Mouse (Mus musculus) midbrain, embryonic 13.5 days (tissue): ENCODE data around the gene Stx8. TPM values are rescaled to one million over a fixed set of nuclear protein-coding genes. Genes with fewer than 3 reads are reported as not detected.

Experiments used
- ATAC-seq: fragments of 200-750 bp; cut with Nextera tagmentation; 2 replicates; pipeline ENCODE4 v1.8.0; 2017; ENCODE audit warnings: mild to moderate bottlenecking, moderate TSS enrichment, moderate library complexity
- H3K27ac ChIP-seq: fragments of 300-500 bp; sonication (generic); 2 replicates; pipeline ENCODE4 v1.5.1; 2015; ENCODE audit warnings: inconsistent platforms, mild to moderate bottlenecking, moderate library complexity
- H3K27me3 ChIP-seq: fragments of 300-500 bp; sonication (generic); 2 replicates; pipeline ENCODE4 v1.6.1; 2015; ENCODE audit warnings: mild to moderate bottlenecking, inconsistent platforms
- H3K36me3 ChIP-seq: fragments of 300-500 bp; sonication (generic); 2 replicates; pipeline ENCODE4 v1.6.1; 2015; ENCODE audit warnings: mild to moderate bottlenecking, inconsistent platforms
- H3K4me1 ChIP-seq: fragments of 300-500 bp; sonication (generic); replicated peaks from 2 replicates; pipeline ENCODE4 v1.6.1; 2015; ENCODE audit warnings: inconsistent platforms
- H3K4me2 ChIP-seq: fragments of 300-500 bp; sonication (generic); replicated peaks from 2 replicates; pipeline ENCODE4 v1.6.1; 2015; ENCODE audit warnings: moderate library complexity, mild to moderate bottlenecking, inconsistent platforms
- H3K4me3 ChIP-seq: fragments of 300-500 bp; sonication (generic); replicated peaks from 2 replicates; pipeline ENCODE4 v1.5.1; 2015; ENCODE audit warnings: mild to moderate bottlenecking, inconsistent platforms
- H3K9ac ChIP-seq: fragments of 300-500 bp; sonication (generic); replicated peaks from 2 replicates; pipeline ENCODE4 v1.6.1; 2015; ENCODE audit warnings: mild to moderate bottlenecking, inconsistent platforms
- H3K9me3 ChIP-seq: fragments of 300-500 bp; sonication (generic); 2 replicates; pipeline ENCODE4 v1.6.1; 2016; ENCODE audit warnings: mild to moderate bottlenecking, inconsistent platforms
- WGBS: fragments of 180-500 bp; shearing (Covaris S2); methylation state at CpG from one replicate; pipeline ENCODE4 v1.1.7; 2015; 5-methylcytosine and 5-hydroxymethylcytosine counted together
- polyA plus RNA-seq: library from polyadenylated mRNA; unstranded; fragments of >200 nt; fragmentation: Nextera tagmentation; extraction: Ambion mirVana; gene quantifications from 2 replicates; pipeline ENCODE4 v1.2.1, GENCODE M21; 2015

The Stx8 gene
- polyA plus RNA-seq, 1 experiment from 2014 or later = 67.4 TPM

GRCm38 (mm10) chr11:68075331-68075730, 109.3 kb downstream of the Stx8 start:
- WGBS = 70% methylated on average over 2 of the region's 2 CpGs
- no peak overlapping the region for H3K9ac ChIP-seq
- no peak overlapping the region for H3K4me3 ChIP-seq
- ATAC-seq = no peak
- H3K9me3 ChIP-seq = no peaks in the 10 kb centered on the region
- no peak overlapping the region for H3K27ac ChIP-seq
- no peak overlapping the region for H3K4me2 ChIP-seq
- peaks cover 9% of the 10 kb centered on the region; the same call in 1 of the 2 replicates for H3K4me1 ChIP-seq
- H3K36me3 ChIP-seq = no peaks in the 10 kb centered on the region
- H3K27me3 ChIP-seq = no peaks in the 10 kb centered on the region

DNA sequence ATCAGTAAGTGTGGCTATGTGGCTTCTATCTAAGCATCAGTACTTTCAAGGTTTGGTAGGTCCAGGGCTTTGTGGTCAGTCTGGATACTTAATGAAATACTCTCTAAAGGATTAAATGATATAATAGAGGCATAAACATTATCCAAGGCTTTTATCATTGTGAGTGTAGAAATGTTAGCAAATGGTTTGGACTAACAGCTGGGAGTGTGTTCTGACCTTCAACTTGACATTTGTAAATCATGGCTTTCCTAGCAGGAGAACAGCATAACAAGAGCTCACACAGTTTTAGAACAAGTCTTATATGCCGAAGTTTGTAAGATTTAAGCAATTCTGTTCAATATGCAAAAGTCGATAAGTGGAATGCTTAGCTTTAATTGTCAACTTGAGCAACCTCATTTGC, 113.8 kb downstream of the Stx8 start:
- H3K27ac ChIP-seq = no peak overlapping the region
- H3K36me3 ChIP-seq = no peaks in the 10 kb centered on the region; the same call in 1 of the 2 replicates
- no peak for ATAC-seq
- no peak overlapping the region for H3K9ac ChIP-seq
- no peak overlapping the region for H3K4me2 ChIP-seq
- no peaks in the 10 kb centered on the region for H3K4me1 ChIP-seq
- 95% methylated on average over 2 of the region's 2 CpGs for WGBS
- no peak overlapping the region for H3K4me3 ChIP-seq
- H3K9me3 ChIP-seq = 0 out of 2 replicates have a peak, but pooled peaks cover 3% of the 10 kb centered on the region
- no peaks in the 10 kb centered on the region for H3K27me3 ChIP-seq

GRCm38 (mm10) chr11:68080999-68081398, 115.0 kb downstream of the Stx8 start:
- no peaks in the 10 kb centered on the region; the same call in 1 of the 2 replicates for H3K36me3 ChIP-seq
- WGBS = 96% methylated on average over 2 of the region's 2 CpGs
- no peaks in the 10 kb centered on the region for H3K4me1 ChIP-seq
- ATAC-seq = no peak
- H3K9me3 ChIP-seq = 0 out of 2 replicates have a peak, but pooled peaks cover 3% of the 10 kb centered on the region
- no peak overlapping the region for H3K27ac ChIP-seq
- no peak overlapping the region for H3K4me2 ChIP-seq
- H3K9ac ChIP-seq = no peak overlapping the region
- H3K4me3 ChIP-seq = no peak overlapping the region
- H3K27me3 ChIP-seq = no peaks in the 10 kb centered on the region

- no peaks in the 10 kb centered on the region for H3K4me1 ChIP-seq
- WGBS = 92% methylated on average over 12 of the region's 12 CpGs
- H3K4me3 ChIP-seq = no peak overlapping the region
- H3K27me3 ChIP-seq = no peaks in the 10 kb centered on the region
- no peak overlapping the region for H3K27ac ChIP-seq
- H3K4me2 ChIP-seq = no peak overlapping the region
- H3K9ac ChIP-seq = no peak overlapping the region
- no peak for ATAC-seq
- H3K9me3 ChIP-seq = 0 out of 2 replicates have a peak, but pooled peaks cover 3% of the 10 kb centered on the region
- no peaks in the 10 kb centered on the region; the same call in 1 of the 2 replicates for H3K36me3 ChIP-seq
These were observed 116.8 kb downstream of the Stx8 start for GRCm38 (mm10) chr11:68082756-68083155.

DNA sequence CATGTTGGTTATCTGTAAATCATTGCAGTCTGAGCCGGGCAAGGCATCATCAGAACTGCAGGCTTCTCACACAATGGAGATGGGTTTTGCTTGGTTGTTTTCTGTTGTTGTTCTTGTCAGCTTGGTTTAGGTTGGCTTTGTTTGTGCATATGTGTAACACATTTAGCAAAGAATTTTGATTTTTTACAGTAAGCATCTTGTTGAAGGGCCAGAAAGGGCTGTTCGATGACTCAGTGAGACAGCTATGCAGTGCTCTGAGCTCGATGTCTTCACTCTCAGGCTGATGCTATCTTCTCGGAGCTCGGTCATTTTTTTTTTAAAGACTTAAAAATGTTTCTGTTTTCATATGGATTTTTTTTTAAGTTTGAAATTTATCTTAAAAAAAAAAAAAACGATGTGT, 117.6 kb downstream of the Stx8 start:
- no peaks in the 10 kb centered on the region; the same call in 1 of the 2 replicates for H3K36me3 ChIP-seq
- WGBS = 91% methylated on average over 6 of the region's 6 CpGs
- no peak overlapping the region for H3K4me2 ChIP-seq
- H3K4me3 ChIP-seq = no peak overlapping the region
- H3K27me3 ChIP-seq = no peaks in the 10 kb centered on the region
- 0 out of 2 replicates have a peak, but pooled peaks cover 3% of the 10 kb centered on the region for H3K9me3 ChIP-seq
- no peak for ATAC-seq
- H3K9ac ChIP-seq = no peak overlapping the region
- no peaks in the 10 kb centered on the region for H3K4me1 ChIP-seq
- H3K27ac ChIP-seq = no peak overlapping the region

- no peak overlapping the region for H3K4me2 ChIP-seq
- 92% methylated on average over 9 of the region's 9 CpGs for WGBS
- no peaks in the 10 kb centered on the region for H3K27me3 ChIP-seq
- H3K9me3 ChIP-seq = 0 out of 2 replicates have a peak, but pooled peaks cover 3% of the 10 kb centered on the region
- H3K4me3 ChIP-seq = no peak overlapping the region
- H3K27ac ChIP-seq = no peak overlapping the region
- no peak overlapping the region for H3K9ac ChIP-seq
- 0 out of 2 replicates have a peak, but pooled peaks cover 10% of the 10 kb centered on the region for H3K4me1 ChIP-seq
- no peaks in the 10 kb centered on the region for H3K36me3 ChIP-seq
- no peak for ATAC-seq
These were observed 120.2 kb downstream of the Stx8 start for GRCm38 (mm10) chr11:68086221-68086620.

DNA sequence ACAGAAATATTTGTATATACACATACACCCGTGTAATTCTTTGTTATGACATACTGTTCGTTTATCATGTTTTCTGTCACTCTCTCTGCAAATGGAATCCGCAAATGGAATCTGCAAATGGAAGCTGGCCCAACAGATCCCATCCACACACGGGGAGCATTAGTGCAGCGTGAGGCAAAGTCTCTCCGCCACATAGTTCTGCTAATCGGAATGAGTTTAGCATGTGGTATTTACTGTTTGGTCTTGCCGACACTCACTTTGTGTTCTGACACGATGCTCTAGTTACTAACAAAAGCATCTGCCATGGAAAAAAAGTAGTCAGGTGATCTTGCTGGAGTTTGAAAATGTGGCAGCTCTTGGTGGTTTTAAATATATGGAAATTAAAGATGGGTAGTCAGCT, 123.4 kb downstream of the Stx8 start:
- no peak overlapping the region for H3K4me2 ChIP-seq
- WGBS = 81% methylated on average over 9 of the region's 9 CpGs
- 0 out of 2 replicates have a peak, but pooled peaks cover 10% of the 10 kb centered on the region for H3K4me1 ChIP-seq
- H3K9me3 ChIP-seq = no peaks in the 10 kb centered on the region
- no peak overlapping the region for H3K9ac ChIP-seq
- H3K27ac ChIP-seq = no peak overlapping the region
- H3K36me3 ChIP-seq = no peaks in the 10 kb centered on the region
- ATAC-seq = no peak
- no peaks in the 10 kb centered on the region for H3K27me3 ChIP-seq
- H3K4me3 ChIP-seq = no peak overlapping the region

DNA sequence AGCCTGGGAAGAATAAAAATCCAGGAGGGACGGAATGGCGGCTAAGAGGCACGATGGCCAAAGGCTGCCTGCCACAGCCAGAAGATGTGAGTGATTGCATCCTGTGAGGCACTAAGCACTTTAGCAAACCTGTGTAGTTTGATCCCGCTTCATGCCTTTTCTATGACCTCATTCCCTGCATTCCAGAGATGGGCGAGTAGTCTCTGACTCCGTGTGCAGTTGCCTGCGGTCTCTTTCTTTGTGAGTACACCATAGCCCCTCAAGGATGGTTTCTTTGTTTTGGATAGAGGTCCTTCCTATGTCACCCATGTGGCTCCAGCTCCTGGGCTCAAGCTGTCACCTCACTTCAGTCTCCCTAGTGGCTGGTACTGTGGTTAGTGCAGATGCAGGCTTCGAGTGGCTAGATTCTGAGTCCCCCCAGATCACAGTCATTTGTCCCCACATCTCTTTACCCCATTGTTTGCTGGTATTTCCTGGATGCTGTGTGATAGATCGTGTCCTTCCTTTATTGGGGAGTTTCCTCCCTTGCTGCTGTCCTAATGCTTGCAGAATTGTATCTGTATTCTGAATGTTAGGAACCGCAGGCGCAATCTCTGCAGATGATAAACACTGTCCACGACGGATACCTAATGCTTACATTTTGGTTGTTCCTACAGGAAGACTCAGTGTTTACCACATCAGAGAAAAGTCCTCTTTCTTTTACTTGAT, 124.0 kb downstream of the Stx8 start:
- ATAC-seq = no peak
- 61% methylated on average over 13 of the region's 13 CpGs for WGBS

GRCm38 (mm10) chr11:68091975-68092759, 126.2 kb downstream of the Stx8 start:
- no peak overlapping the region for H3K4me2 ChIP-seq
- H3K4me1 ChIP-seq = 0 out of 2 replicates have a peak, but pooled peaks cover 10% of the 10 kb centered on the region
- no peak overlapping the region for H3K4me3 ChIP-seq
- H3K9ac ChIP-seq = no peak overlapping the region
- H3K27ac ChIP-seq = no peak overlapping the region
- no peaks in the 10 kb centered on the region for H3K27me3 ChIP-seq
- H3K36me3 ChIP-seq = no peaks in the 10 kb centered on the region
- 73% methylated on average over 3 of the region's 3 CpGs for WGBS
- ATAC-seq = no peak
- no peaks in the 10 kb centered on the region for H3K9me3 ChIP-seq

More for the DNA sequence above, 124.0 kb downstream of the Stx8 start:
- Histone ChIP-seq H3K36me3 (no peaks in the 10 kb centered on the region), H3K27me3 (no peaks in the 10 kb centered on the region), H3K27ac (no peak overlapping the region), H3K4me1 (0 out of 2 replicates have a peak, but pooled peaks cover 10% of the 10 kb centered on the region), H3K9ac (no peak overlapping the region), H3K4me2 (no peak overlapping the region), H3K9me3 (no peaks in the 10 kb centered on the region), H3K4me3 (no peak overlapping the region)

GRCm38 (mm10) chr11:68101598-68101997, 135.6 kb downstream of the Stx8 start:
- ATAC-seq = no peak
- Histone ChIP-seq H3K36me3 (no peaks in the 10 kb centered on the region), H3K27ac (no peak overlapping the region), H3K9ac (no peak overlapping the region), H3K4me1 (no peaks in the 10 kb centered on the region), H3K4me3 (no peak overlapping the region), H3K9me3 (no peaks in the 10 kb centered on the region), H3K27me3 (no peaks in the 10 kb centered on the region), H3K4me2 (no peak overlapping the region)
- 91% methylated on average over 1 of the region's 1 CpGs for WGBS

DNA sequence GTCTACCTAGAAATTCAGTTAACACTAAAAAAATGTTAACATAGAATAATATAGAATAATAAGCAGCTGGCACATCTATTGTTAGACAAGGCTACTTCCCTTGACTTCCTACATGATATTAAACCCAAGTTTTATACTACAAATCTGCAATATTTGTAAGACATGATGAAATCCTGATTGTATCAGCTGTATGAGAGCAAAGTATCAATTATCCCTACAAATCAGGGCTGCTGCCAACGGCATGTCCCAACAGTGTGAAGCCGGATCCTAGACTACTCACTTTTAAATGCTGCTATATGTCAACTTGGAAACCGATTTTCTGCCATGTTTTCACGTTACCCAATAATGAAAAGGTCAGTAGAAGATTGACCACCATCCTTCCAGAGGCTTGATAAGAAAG, 137.5 kb downstream of the Stx8 start:
- Histone ChIP-seq H3K27ac (no peak overlapping the region), H3K4me3 (no peak overlapping the region), H3K36me3 (no peaks in the 10 kb centered on the region), H3K4me1 (no peaks in the 10 kb centered on the region), H3K27me3 (no peaks in the 10 kb centered on the region), H3K9ac (no peak overlapping the region), H3K9me3 (no peaks in the 10 kb centered on the region), H3K4me2 (no peak overlapping the region)
- no peak for ATAC-seq
- 88% methylated on average over 4 of the region's 4 CpGs for WGBS

DNA sequence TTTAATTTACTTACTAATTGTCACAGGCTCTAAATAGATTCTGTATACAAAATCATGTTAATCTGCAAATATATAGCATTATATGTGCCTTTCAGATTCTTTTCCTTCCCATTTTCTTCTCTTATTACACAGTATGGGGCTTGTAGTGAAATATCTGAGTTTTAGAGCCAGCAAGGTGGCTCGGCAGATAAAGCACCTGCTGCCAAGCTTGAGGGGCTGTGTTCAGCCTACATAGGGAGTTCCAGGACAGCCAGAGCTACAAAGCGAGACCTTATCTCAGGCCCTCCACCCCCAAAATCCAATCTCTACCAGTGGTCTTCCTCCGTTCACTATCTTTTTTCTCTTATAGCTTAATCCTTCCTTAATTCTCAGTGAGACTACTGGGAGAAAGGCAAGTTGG, 140.1 kb downstream of the Stx8 start:
- no peaks in the 10 kb centered on the region for H3K27me3 ChIP-seq
- 86% methylated on average over 3 of the region's 3 CpGs for WGBS
- H3K4me1 ChIP-seq = no peaks in the 10 kb centered on the region
- no peaks in the 10 kb centered on the region for H3K9me3 ChIP-seq
- no peaks in the 10 kb centered on the region for H3K36me3 ChIP-seq
- no peak overlapping the region for H3K9ac ChIP-seq
- H3K4me3 ChIP-seq = no peak overlapping the region
- no peak for ATAC-seq
- no peak overlapping the region for H3K4me2 ChIP-seq
- H3K27ac ChIP-seq = no peak overlapping the region
